Mouse (Mus musculus) E14TG2a.4 (cell line): ENCODE data around the gene Foxn4.

Experiments used
- CTCF ChIP-seq: conservative IDR thresholded peaks from 2 replicates; pipeline ENCODE4 v1.5.1; 2014; ENCODE audit warnings: low read length
- NANOG ChIP-seq: IDR thresholded peaks from 2 replicates; pipeline ENCODE4 v1.6.1; 2014; ENCODE audit warnings: borderline replicate concordance, low read length, mixed read lengths
- POU5F1 ChIP-seq: IDR thresholded peaks from 2 replicates; pipeline ENCODE4 v1.6.1; 2014; ENCODE audit warnings: low read length, borderline replicate concordance

- TF ChIP-seq CTCF (no peak), NANOG (no peak), POU5F1 (no peak)
Measured at GRCm38 (mm10) chr5:114282346-114282745, 8.7 kb upstream of the Foxn4 start.
